Mouse (Mus musculus) midbrain, embryonic 14.5 days (tissue): ENCODE results near the gene Otos. TPM values are rescaled to one million over a fixed set of nuclear protein-coding genes. Genes with fewer than 3 reads are reported as not detected.

Experiments
- ATAC-seq: fragments of 200-750 bp; cut with Nextera tagmentation; 2 replicates; pipeline ENCODE4 v1.8.0; 2017; ENCODE audit warnings: moderate number of reproducible peaks, moderate library complexity; ENCODE audit not compliant: low FRiP score, low TSS enrichment
- DNase-seq: peaks from one replicate; pipeline ENCODE4 v3.0.0-alpha.2; 2015
- H3K27ac ChIP-seq: fragments of 300-500 bp; sonication (generic); replicated peaks from 2 replicates; pipeline ENCODE4 v1.5.1; 2014; ENCODE audit warnings: mild to moderate bottlenecking, low read depth, low read length, moderate library complexity
- H3K27me3 ChIP-seq: fragments of 300-500 bp; sonication (generic); 2 replicates; pipeline ENCODE4 v1.6.1; 2014; ENCODE audit warnings: low read length, control low read depth, mixed read lengths; ENCODE audit not compliant: control insufficient read depth, insufficient read depth
- H3K36me3 ChIP-seq: fragments of 300-500 bp; sonication (generic); 2 replicates; pipeline ENCODE4 v1.6.1; 2014; ENCODE audit warnings: low read length, control low read depth; ENCODE audit not compliant: control insufficient read depth, insufficient read depth
- H3K4me1 ChIP-seq: fragments of 300-500 bp; sonication (generic); 2 replicates; pipeline ENCODE4 v1.6.1; 2014; ENCODE audit warnings: mild to moderate bottlenecking, antibody characterized with exemption, low read length, control low read depth; ENCODE audit not compliant: control insufficient read depth, insufficient read depth
- H3K4me2 ChIP-seq: fragments of 300-500 bp; sonication (generic); 2 replicates; pipeline ENCODE4 v1.6.1; 2014; ENCODE audit warnings: mild to moderate bottlenecking, low read length, moderate library complexity
- H3K4me3 ChIP-seq: fragments of 300-500 bp; sonication (generic); replicated peaks from 2 replicates; pipeline ENCODE4 v1.5.1; 2014; ENCODE audit warnings: low read depth, low read length
- H3K9ac ChIP-seq: fragments of 300-500 bp; sonication (generic); replicated peaks from 2 replicates; pipeline ENCODE4 v1.6.1; 2014; ENCODE audit warnings: mild to moderate bottlenecking, low read length, moderate library complexity
- H3K9me3 ChIP-seq: fragments of 300-500 bp; sonication (generic); 2 replicates; pipeline ENCODE4 v1.6.1; 2016; ENCODE audit warnings: low read length, control low read depth, mixed read lengths; ENCODE audit not compliant: control insufficient read depth
- WGBS: fragments of 180-500 bp; shearing (Covaris S2); extraction: QIAGEN DNeasy Blood & Tissue Kit; methylation state at CpG from one replicate; pipeline ENCODE4 v1.1.7; 2014; 5-methylcytosine and 5-hydroxymethylcytosine counted together
- polyA plus RNA-seq: library from polyadenylated mRNA; unstranded; fragments of >200 nt; fragmentation: Nextera tagmentation; extraction: Ambion mirVana; gene quantifications from 2 replicates; pipeline ENCODE4 v1.2.1, GENCODE M21; 2014

The Otos gene
- polyA plus RNA-seq, 1 experiment from 2014 or later, result 0.21 TPM

DNA sequence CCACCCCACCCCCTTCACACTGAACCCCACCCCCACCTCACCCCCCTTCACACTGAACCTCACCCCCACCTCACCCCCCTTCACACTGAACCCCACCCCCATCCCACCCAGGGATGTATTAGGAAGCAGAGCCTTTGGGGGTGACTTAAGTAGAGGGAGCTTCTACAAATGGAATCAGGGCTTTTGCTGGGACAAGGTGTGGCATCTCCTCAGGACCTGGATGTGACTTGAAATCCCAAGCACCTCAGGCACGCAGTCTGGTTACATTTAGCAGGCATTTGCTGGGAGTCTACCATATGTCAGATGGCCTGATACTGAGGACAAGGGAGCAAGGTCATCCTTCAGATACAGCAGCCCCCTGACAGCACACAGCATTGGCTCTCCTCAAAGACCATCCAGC, 14.1 kb downstream of the Otos start:
- no peaks in the 10 kb centered on the region for H3K4me1 ChIP-seq
- H3K27me3 ChIP-seq, result no peaks in the 10 kb centered on the region
- H3K9me3 ChIP-seq, result no peaks in the 10 kb centered on the region
- H3K4me3 ChIP-seq, result no peak overlapping the region
- WGBS, result 64% methylated on average over 1 of the region's 1 CpGs
- H3K4me2 ChIP-seq, result no peak overlapping the region
- H3K36me3 ChIP-seq, result peaks cover 36% of the 10 kb centered on the region
- ATAC-seq, result no peak
- no peak for DNase-seq
- no peak overlapping the region for H3K27ac ChIP-seq
- H3K9ac ChIP-seq, result no peak overlapping the region

DNA sequence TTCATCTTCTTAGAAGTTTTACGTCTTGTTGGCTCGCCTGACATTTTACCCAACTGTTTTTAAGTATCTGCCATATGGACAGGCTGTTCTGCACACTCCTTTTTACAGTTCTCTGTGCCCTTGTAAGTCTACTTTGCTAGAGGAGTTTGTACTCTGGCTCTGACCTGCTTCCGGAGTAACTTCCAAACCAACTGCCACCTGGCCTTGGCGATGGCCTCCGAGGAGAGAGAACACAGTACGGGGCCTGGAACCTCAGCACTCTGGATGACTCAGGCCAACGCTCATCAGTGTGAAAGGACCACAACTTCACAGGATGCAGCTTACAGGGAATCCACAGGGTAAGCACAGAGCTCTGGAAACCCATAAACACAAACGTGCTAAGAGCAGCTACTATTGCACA, 14.9 kb downstream of the Otos start:
- H3K4me1 ChIP-seq, result no peaks in the 10 kb centered on the region
- peaks cover 30% of the 10 kb centered on the region for H3K36me3 ChIP-seq
- no peak for ATAC-seq
- H3K9me3 ChIP-seq, result no peaks in the 10 kb centered on the region
- H3K4me2 ChIP-seq, result no peak overlapping the region
- H3K27me3 ChIP-seq, result no peaks in the 10 kb centered on the region
- H3K9ac ChIP-seq, result no peak overlapping the region
- no peak for DNase-seq
- H3K4me3 ChIP-seq, result no peak overlapping the region
- no peak overlapping the region for H3K27ac ChIP-seq
- 88% methylated on average over 8 of the region's 8 CpGs for WGBS

DNA sequence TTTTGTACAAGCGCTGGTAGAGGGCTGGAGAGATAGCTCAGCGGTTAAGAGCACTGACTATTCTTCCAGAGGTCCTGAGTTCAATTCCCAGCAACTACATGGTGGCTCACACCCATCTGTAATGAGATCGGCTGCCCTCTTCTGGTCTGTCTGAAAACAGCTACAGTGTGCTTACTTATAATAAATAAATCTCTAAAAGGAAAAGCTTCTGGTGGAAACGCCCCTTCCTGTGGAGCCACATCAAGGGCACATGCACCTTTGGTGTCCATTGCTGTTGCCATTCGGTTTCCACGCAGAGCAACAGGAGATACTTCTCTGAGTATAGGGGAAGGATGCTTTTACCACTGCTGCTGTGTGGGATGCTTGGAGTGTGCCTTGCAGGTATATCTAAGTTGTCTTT, 15.7 kb downstream of the Otos start:
- Histone ChIP-seq H3K36me3 (peaks cover 27% of the 10 kb centered on the region), H3K9me3 (no peaks in the 10 kb centered on the region), H3K4me2 (no peak overlapping the region), H3K27me3 (no peaks in the 10 kb centered on the region), H3K4me1 (no peaks in the 10 kb centered on the region), H3K27ac (no peak overlapping the region), H3K4me3 (no peak overlapping the region), H3K9ac (no peak overlapping the region)
- 78% methylated on average over 6 of the region's 6 CpGs for WGBS
- DNase-seq, result no peak
- ATAC-seq, result no peak

DNA sequence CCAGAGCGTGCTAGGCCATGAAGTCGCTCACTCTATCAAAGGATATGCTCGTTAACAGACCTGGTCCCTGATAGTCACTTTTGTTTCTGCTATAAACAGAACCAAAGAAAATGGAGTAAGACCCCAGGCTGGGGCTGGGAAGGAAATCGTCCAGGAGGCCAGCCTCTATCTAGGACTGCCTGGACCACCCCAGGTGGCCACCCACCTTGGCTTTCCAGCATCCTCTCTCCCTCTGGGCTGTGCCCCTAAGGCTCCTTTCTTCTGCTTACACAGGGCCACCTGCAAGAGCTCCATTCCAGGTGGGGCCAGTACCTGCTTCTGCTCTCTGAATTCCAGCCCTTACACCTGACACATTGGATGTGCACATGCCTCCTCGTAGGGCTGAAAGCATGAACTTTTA, 16.4 kb downstream of the Otos start:
- Histone ChIP-seq H3K4me2 (no peak overlapping the region), H3K9me3 (no peaks in the 10 kb centered on the region), H3K27me3 (no peaks in the 10 kb centered on the region), H3K27ac (no peak overlapping the region), H3K36me3 (peaks cover 22% of the 10 kb centered on the region), H3K4me1 (no peaks in the 10 kb centered on the region), H3K4me3 (no peak overlapping the region), H3K9ac (no peak overlapping the region)
- ATAC-seq (no peak), DNase-seq (no peak)
- 88% methylated on average over 5 of the region's 5 CpGs for WGBS

DNA sequence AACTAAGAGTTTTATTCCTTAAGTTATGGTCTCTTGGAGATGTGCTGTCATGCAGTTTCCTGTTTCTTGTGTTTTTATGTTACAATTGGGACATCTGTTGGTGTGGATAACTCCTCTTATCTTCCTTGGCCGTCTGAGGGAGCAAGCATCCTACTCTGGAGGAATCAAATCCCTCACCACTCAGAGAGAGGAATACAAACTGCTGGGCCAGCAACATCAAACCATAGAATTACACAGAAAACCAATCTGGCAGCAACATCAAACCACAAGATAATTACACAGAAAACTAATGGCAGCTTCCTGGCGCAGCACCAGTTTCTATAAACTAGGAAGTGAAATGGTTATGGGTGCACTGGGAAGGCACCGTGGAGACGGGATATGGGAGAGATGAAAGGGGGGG, 20.4 kb downstream of the Otos start:
- no peaks in the 10 kb centered on the region for H3K36me3 ChIP-seq
- no peak overlapping the region for H3K9ac ChIP-seq
- H3K9me3 ChIP-seq, result no peaks in the 10 kb centered on the region
- DNase-seq, result no peak
- no peaks in the 10 kb centered on the region for H3K4me1 ChIP-seq
- no peaks in the 10 kb centered on the region for H3K27me3 ChIP-seq
- whole genome bisulfite sequencing, result 76% methylated on average over 4 of the region's 4 CpGs
- no peak overlapping the region for H3K27ac ChIP-seq
- H3K4me2 ChIP-seq, result no peak overlapping the region
- no peak for ATAC-seq
- H3K4me3 ChIP-seq, result no peak overlapping the region

DNA sequence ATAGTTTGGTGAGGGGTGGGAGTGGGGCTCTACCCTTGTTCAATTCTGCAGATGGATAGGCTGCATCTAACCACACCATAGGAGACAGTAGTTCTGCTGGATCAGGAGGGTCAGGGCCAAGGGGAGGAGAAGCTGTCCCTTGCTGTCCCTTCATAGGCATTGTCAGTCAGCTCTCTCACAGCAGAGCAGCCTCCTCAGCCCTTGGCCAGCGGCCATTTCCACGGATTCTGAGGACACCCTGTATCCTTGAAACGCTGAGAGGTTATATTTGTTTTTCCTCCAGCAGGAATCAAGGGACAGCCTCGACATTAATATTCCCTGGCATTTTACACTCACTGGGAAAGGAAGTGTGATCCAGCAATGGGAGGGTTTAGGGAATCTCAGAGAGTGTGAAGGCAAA, 30.3 kb downstream of the Otos start:
- no peaks in the 10 kb centered on the region for H3K27me3 ChIP-seq
- H3K4me3 ChIP-seq, result no peak overlapping the region
- no peaks in the 10 kb centered on the region for H3K36me3 ChIP-seq
- 0 out of 2 replicates have a peak, but pooled peaks cover 5% of the 10 kb centered on the region for H3K4me1 ChIP-seq
- DNase-seq (no peak), ATAC-seq (no peak)
- H3K27ac ChIP-seq, result no peak overlapping the region
- H3K4me2 ChIP-seq, result no peak overlapping the region
- no peaks in the 10 kb centered on the region for H3K9me3 ChIP-seq
- WGBS, result 70% methylated on average over 4 of the region's 4 CpGs
- no peak overlapping the region for H3K9ac ChIP-seq

DNA sequence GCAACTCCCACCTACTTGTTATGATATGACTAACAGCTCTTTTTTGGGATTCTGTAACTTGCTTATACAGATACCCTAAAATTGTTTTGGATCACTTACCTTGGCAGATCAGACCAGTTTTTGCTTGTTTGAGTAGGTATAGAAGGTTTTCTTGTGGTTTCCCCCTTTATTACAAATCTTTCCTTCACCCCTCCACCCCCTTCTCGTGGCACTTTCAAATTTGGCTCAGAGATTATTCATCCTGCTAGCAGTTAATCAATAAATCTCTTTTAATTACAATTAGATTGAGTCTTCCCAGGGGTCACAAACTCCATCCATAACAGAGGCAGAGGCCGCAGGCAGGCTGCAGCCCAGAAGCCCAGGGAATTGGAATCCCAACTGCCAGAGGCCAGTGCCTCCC, 31.2 kb downstream of the Otos start, which contains the start of gene Olfr12:
Gene Olfr12, plus strand, starts transcription at position 301 of the 400 bp plus-strand sequence.
- no peaks in the 10 kb centered on the region for H3K27me3 ChIP-seq
- WGBS, result 46% methylated on average over 2 of the region's 2 CpGs
- no peaks in the 10 kb centered on the region for H3K9me3 ChIP-seq
- ATAC-seq (no peak), DNase-seq (peak; percentile 12)
- no peak within 1 kb of the TSS for H3K9ac ChIP-seq
- H3K4me3 ChIP-seq, result no peak within 1 kb of the TSS
- H3K36me3 ChIP-seq, result no peaks in the 10 kb centered on the region
- H3K27ac ChIP-seq, result no peak within 1 kb of the TSS
- no peak within 1 kb of the TSS for H3K4me2 ChIP-seq
- H3K4me1 ChIP-seq, result 0 out of 2 replicates have a peak, but pooled peaks cover 8% of the 10 kb centered on the region

DNA sequence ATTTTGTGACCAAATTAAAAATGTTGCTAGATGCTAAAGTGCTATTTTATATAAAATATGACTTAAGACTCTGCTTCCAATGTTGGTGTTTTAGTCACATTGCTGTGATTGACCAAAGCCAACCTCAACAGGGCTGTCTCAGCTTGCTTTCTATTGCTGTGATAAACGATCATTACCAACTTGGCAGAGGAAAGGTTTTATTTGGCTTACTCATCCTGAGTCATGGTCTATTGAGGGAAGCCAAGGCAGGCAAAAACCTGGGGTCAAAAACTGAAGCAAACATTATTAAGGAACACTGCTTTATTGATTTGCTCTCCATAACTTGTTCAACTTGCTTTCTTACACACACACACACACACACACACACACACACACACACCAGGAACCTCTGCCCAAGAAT, 32.6 kb downstream of the Otos start:
- Histone ChIP-seq H3K4me2 (no peak overlapping the region), H3K27ac (no peak overlapping the region), H3K4me1 (0 out of 2 replicates have a peak, but pooled peaks cover 8% of the 10 kb centered on the region), H3K36me3 (no peaks in the 10 kb centered on the region), H3K4me3 (no peak overlapping the region), H3K9ac (no peak overlapping the region), H3K27me3 (no peaks in the 10 kb centered on the region), H3K9me3 (no peaks in the 10 kb centered on the region)
- ATAC-seq (no peak), DNase-seq (no peak)
- WGBS, result 85% methylated on average over 1 of the region's 1 CpGs

DNA sequence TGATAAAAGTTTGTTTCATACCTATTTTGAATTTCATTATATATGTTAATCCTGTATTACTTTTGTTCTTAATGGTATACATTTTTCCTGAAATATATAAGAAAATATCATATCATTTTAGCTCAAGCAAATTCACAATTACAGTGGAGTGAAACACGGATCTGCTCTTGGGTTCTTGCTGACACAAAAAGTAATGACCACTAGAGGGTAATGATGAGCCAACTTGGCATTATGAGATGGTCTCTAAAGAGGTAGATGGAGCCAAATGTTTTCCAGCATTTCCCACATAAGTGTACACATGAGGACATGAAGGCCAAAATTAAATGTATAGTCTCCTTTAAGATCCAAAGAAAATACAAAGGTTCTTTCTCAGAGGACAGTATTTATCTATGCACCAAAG, 34.1 kb downstream of the Otos start:
- 0 out of 2 replicates have a peak, but pooled peaks cover 8% of the 10 kb centered on the region for H3K4me1 ChIP-seq
- ATAC-seq (no peak), DNase-seq (peak; percentile 76)
- no peak overlapping the region for H3K4me2 ChIP-seq
- H3K4me3 ChIP-seq, result no peak overlapping the region
- no peaks in the 10 kb centered on the region for H3K27me3 ChIP-seq
- H3K9ac ChIP-seq, result no peak overlapping the region
- WGBS, result 10% methylated on average over 1 of the region's 1 CpGs
- H3K27ac ChIP-seq, result no peak overlapping the region
- H3K9me3 ChIP-seq, result no peaks in the 10 kb centered on the region
- H3K36me3 ChIP-seq, result no peaks in the 10 kb centered on the region
